Mouse (Mus musculus): ENCODE measurements around the gene Cfap77.

- TF ChIP-seq POLR2A (IDR thresholded peaks at IDR 0.05; ENCODE audit: control insufficient read depth, extremely low read depth, insufficient read depth, low read length, poor library complexity) = no peak
- TF ChIP-seq CTCF (IDR thresholded peaks at IDR 0.05; ENCODE audit: borderline replicate concordance, control insufficient read depth, extremely low read depth, insufficient read depth, low read length, poor library complexity) = no peak
Measured at GRCm38 (mm10) chr2:29054991-29055390, at the start of gene Cfap77.
